Mouse (Mus musculus) bone marrow, adult 2 months (tissue): ENCODE results near the gene Dusp14. TPM values are rescaled to one million over a fixed set of nuclear protein-coding genes. Genes with fewer than 3 reads are reported as not detected.

Experiments
- H3K27ac ChIP-seq: fragments of 200-500 bp; 2 replicates; pipeline ENCODE4 v1.5.1; 2012; ENCODE audit warnings: low read depth, mild to moderate bottlenecking, control low read depth, inconsistent platforms, low read length; ENCODE audit not compliant: control insufficient read depth, poor library complexity, insufficient read depth
- H3K4me1 ChIP-seq: fragments of 200-500 bp; 2 replicates; pipeline ENCODE4 v1.6.1; 2011; ENCODE audit warnings: low read length; ENCODE audit not compliant: control insufficient read depth, insufficient read depth
- H3K4me3 ChIP-seq: fragments of 200-500 bp; replicated peaks from 2 replicates; pipeline ENCODE3; 2011; ENCODE audit warnings: mild to moderate bottlenecking, low read depth, low read length, control low read depth; ENCODE audit not compliant: control insufficient read depth
- CTCF ChIP-seq: fragments of 200-500 bp; IDR thresholded peaks from 2 replicates; pipeline ENCODE4 v1.5.1; 2011; ENCODE audit warnings: low read length, control low read depth; ENCODE audit not compliant: control insufficient read depth, insufficient read depth
- POLR2A ChIP-seq: fragments of 200-500 bp; IDR thresholded peaks from 2 replicates; pipeline ENCODE4 v1.6.1; 2011; ENCODE audit warnings: low read depth, mild to moderate bottlenecking, control low read depth, low read length, borderline replicate concordance; ENCODE audit not compliant: control insufficient read depth
- WGBS: fragments of 180-500 bp; shearing (Covaris S2); methylation state at CpG from one replicate; pipeline ENCODE4 v1.1.7; 2018; 5-methylcytosine and 5-hydroxymethylcytosine counted together
- polyA plus RNA-seq: library from polyadenylated mRNA; stranded (reverse); fragments of >200 nt; gene quantifications from 2 replicates; pipeline ENCODE4 v1.2.4, GENCODE M21; 2011; ENCODE audit warnings: low replicate concordance; ENCODE audit not compliant: missing spikeins, insufficient read depth, insufficient read length

Dusp14 gene
- polyA plus RNA-seq, 1 experiment, result 3.1 TPM

DNA sequence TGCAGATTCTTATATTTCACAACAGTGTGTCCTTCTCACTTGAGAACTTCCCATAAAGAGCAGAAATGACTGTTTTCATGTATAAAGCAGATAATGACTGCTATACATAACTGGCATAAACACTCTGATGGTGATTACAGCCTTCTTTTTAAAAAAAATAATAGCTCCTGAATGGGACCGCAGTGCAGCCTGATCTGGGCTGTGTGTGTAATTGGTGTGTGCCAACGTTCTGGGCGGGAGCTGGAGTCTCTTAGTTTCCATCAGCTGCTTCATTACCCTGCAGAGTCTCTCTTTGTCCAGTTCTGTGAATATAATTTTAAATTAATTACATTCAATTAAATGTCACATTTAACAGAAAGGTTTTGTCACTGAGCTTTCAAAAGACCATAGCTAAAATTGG is 70.1 kb downstream of the Dusp14 start:
- H3K4me1 ChIP-seq, result no peaks in the 10 kb centered on the region
- no peak overlapping the region for H3K27ac ChIP-seq
- TF ChIP-seq CTCF (no peak), POLR2A (no peak)
- H3K4me3 ChIP-seq, result no peak overlapping the region
- 92% methylated on average over 3 of the region's 3 CpGs for whole genome bisulfite sequencing

Other genes starting within 250 kb of the Dusp14 start
- not detected in 2 replicates for gene Hnf1b, start 219.2 kb downstream of the Dusp14 start, polyA plus RNA-seq
- 12.6 and 19.4 TPM in 2 replicates for gene Ddx52, start 127.2 kb downstream of the Dusp14 start, polyA plus RNA-seq
- 7.8 and 14.2 TPM in 2 replicates for gene Synrg, start 104.8 kb downstream of the Dusp14 start, polyA plus RNA-seq
- 13.6 and 30.5 TPM in 2 replicates for gene Tada2a, start 60.3 kb upstream of the Dusp14 start, polyA plus RNA-seq
- gene Acaca, start 60.4 kb upstream of the Dusp14 start, polyA plus RNA-seq, result 3.3 and 5.5 TPM in 2 replicates
- not detected in 2 replicates for gene Gm11437, start 98.2 kb upstream of the Dusp14 start, polyA plus RNA-seq